Mouse (Mus musculus): ENCODE data around the gene Efcab8.
"Not testable (repeated sequence)": the region's sequence is repeated elsewhere in the genome, so short reads cannot be mapped to it uniquely, and the experiment has no call there.

Gene Efcab8

GRCm38 (mm10) chr2:153825900-153826299 lies 46.2 kb downstream of the Efcab8 start:
- DNase-seq (ENCODE audit: low spot score in 2 of 2), result not testable (repeated sequence)

GRCm38 (mm10) chr2:153827171-153827830 lies 47.6 kb downstream of the Efcab8 start:
- no peak for DNase-seq (ENCODE audit: low spot score in 2 of 2)

GRCm38 (mm10) chr2:153828704-153829103 lies 49.0 kb downstream of the Efcab8 start:
- DNase-seq (ENCODE audit: low spot score in 2 of 2), result no peak

- DNase-seq (ENCODE audit: low spot score in 2 of 2), result no peak
Measured at GRCm38 (mm10) chr2:153833291-153833690, 53.6 kb downstream of the Efcab8 start.

- no peak for DNase-seq (ENCODE audit: low spot score in 2 of 2)
Measured at GRCm38 (mm10) chr2:153842854-153843253, 63.1 kb downstream of the Efcab8 start.

- no peak for DNase-seq (ENCODE audit: low spot score in 2 of 2)
Measured at GRCm38 (mm10) chr2:153848389-153848788, 68.7 kb downstream of the Efcab8 start.

GRCm38 (mm10) chr2:153850351-153851029 lies 70.8 kb downstream of the Efcab8 start:
- DNase-seq (ENCODE audit: low spot score in 2 of 2), result no peak

- DNase-seq (ENCODE audit: low spot score in 2 of 2), result peak in 1 of 2 experiments; percentile 67
Measured at GRCm38 (mm10) chr2:153851030-153851360, 71.3 kb downstream of the Efcab8 start.

- DNase-seq (ENCODE audit: low spot score in 2 of 2), result no peak
Measured at GRCm38 (mm10) chr2:153853544-153853943, 73.8 kb downstream of the Efcab8 start.

GRCm38 (mm10) chr2:153859581-153859980 lies 79.8 kb downstream of the Efcab8 start:
- no peak for DNase-seq (ENCODE audit: low spot score in 2 of 2)

- no peak for DNase-seq (ENCODE audit: low spot score in 2 of 2)
Measured at GRCm38 (mm10) chr2:153860315-153860714, 80.6 kb downstream of the Efcab8 start.

GRCm38 (mm10) chr2:153860715-153861114 lies 81.0 kb downstream of the Efcab8 start:
- no peak for DNase-seq (ENCODE audit: low spot score in 2 of 2)

- no peak for DNase-seq (ENCODE audit: low spot score in 2 of 2)
Measured at GRCm38 (mm10) chr2:153861960-153862359, 82.2 kb downstream of the Efcab8 start.

GRCm38 (mm10) chr2:153870984-153871383 lies 91.3 kb downstream of the Efcab8 start, which contains the start of gene Sun5:
TSS of gene Sun5 (minus strand) at chr2:153871084.
- DNase-seq (ENCODE audit: low spot score in 2 of 2), result no peak

- no peak for DNase-seq (ENCODE audit: low spot score in 2 of 2)
Measured at GRCm38 (mm10) chr2:153874745-153875144, 95.0 kb downstream of the Efcab8 start, which contains the start of gene Bpifb2. TSS of gene Bpifb2 (plus strand) at chr2:153875045.

All from cerebellum, postnatal 4 days (tissue).